Mouse (Mus musculus) megakaryocyte, embryonic 14.5 days (primary cell): ENCODE results near the gene Vmn1r32. TPM values are rescaled to one million over a fixed set of nuclear protein-coding genes. Genes with fewer than 3 reads are reported as not detected.

Experiments
- H3K27me3 ChIP-seq: replicated peaks from 2 replicates; pipeline ENCODE3; 2012; ENCODE audit warnings: inconsistent platforms
- H3K36me3 ChIP-seq: replicated peaks from 2 replicates; pipeline ENCODE3; 2012; ENCODE audit warnings: low read length, inconsistent platforms, mixed read lengths
- H3K4me1 ChIP-seq: 2 replicates; pipeline ENCODE4 v1.6.1; 2012; ENCODE audit warnings: inconsistent platforms
- H3K4me3 ChIP-seq: replicated peaks from 2 replicates; pipeline ENCODE3; 2012; ENCODE audit warnings: moderate library complexity, mild to moderate bottlenecking, inconsistent platforms
- H3K9me3 ChIP-seq: 2 replicates; pipeline ENCODE4 v1.6.1; 2012; ENCODE audit warnings: inconsistent platforms
- FLI1 ChIP-seq: IDR thresholded peaks from 2 replicates; pipeline ENCODE4 v1.6.1; 2012; ENCODE audit warnings: low read length, inconsistent platforms, mixed read lengths
- GATA1 ChIP-seq: IDR thresholded peaks from 3 replicates; pipeline ENCODE4 v1.6.1; 2012; ENCODE audit warnings: mixed read lengths, low read length, inconsistent platforms, borderline replicate concordance
- polyA plus RNA-seq: library from polyadenylated mRNA; stranded (reverse); fragments of >175 nt; gene quantifications from 2 replicates; pipeline ENCODE4 v1.2.3, GENCODE M21; 2012; ENCODE audit warnings: low replicate concordance; ENCODE audit not compliant: insufficient read depth

Gene Vmn1r32
- not detected in 2 replicates for polyA plus RNA-seq

DNA sequence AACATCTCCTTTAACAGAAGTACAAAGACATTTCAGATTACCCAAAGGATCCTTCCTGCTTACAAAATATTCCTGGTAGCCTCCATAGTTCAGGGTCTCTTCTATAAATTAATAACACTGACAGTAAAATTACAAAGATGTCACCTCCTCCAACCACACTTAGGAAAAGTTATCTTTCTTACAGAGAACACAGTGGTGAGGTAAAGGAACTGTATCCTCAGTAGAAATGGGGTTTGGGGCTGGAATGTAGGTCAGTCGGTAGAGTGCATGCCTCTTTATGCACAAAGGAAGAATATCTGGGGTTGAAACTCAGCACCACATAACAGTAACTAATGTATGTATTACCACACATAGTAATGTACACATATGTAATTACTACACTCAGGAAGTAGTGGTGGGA is at the start of gene Vmn1r32:
Gene Vmn1r32, minus strand, starts transcription at position 101 of the 400 bp plus-strand sequence.
- no peak within 1 kb of the TSS for H3K4me3 ChIP-seq
- H3K27me3 ChIP-seq, result no peaks in the 10 kb centered on the region
- H3K36me3 ChIP-seq, result no peaks in the 10 kb centered on the region
- TF ChIP-seq GATA1 (no peak), FLI1 (no peak)
- H3K4me1 ChIP-seq, result no peaks in the 10 kb centered on the region
- H3K9me3 ChIP-seq, result no peaks in the 10 kb centered on the region

DNA sequence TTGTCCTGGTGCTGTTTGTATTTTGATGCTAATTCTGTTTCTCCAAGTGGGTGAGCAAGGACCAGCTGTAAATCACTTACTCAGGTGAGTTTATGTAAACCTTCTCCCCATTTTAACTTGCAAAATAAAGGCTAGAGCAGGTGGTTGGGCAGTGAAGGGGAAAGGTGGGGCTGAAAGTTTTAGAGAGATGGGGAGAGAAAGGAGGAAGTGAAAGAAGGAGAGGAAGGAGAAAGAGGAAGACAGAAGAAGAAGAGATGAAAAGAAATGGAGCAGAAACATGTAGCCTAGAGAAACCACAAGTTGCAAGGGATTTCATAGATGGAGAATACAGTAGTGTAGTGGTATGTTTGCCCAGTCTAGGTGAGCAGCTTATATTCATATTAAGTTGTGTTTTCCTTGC is 35.9 kb upstream of the Vmn1r32 start:
- Histone ChIP-seq H3K27me3 (no peaks in the 10 kb centered on the region), H3K4me3 (no peak overlapping the region), H3K9me3 (peaks cover 8% of the 10 kb centered on the region), H3K36me3 (no peaks in the 10 kb centered on the region), H3K4me1 (no peaks in the 10 kb centered on the region)
- TF ChIP-seq GATA1 (no peak), FLI1 (no peak)

DNA sequence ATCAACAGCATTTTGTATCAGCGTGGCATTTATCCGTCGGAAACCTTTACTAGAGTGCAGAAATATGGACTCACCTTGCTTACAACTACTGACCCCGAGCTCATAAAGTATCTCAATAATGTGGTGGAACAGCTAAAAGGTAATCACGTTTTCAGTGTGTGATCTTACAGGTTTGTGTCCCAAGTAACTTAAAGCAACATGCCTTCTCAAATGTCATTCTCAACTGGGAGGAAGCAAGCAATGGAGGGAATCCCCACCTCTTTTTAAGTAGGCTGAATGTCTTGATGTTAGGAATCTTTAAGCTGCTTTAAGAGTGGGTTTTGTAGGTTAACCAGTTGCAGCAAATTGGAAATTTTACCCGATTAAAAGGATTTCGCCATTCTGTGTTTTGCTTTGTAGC is 23.9 kb downstream of the Vmn1r32 start:
- TF ChIP-seq GATA1, result no peak
- TF ChIP-seq FLI1, result no peak
- peaks cover 18% of the 10 kb centered on the region; the same call in 1 of the 2 replicates for H3K4me1 ChIP-seq
- H3K36me3 ChIP-seq, result peaks cover 28% of the 10 kb centered on the region
- H3K9me3 ChIP-seq, result no peaks in the 10 kb centered on the region
- no peaks in the 10 kb centered on the region for H3K27me3 ChIP-seq
- H3K4me3 ChIP-seq, result peak overlapping the region; percentile 97

DNA sequence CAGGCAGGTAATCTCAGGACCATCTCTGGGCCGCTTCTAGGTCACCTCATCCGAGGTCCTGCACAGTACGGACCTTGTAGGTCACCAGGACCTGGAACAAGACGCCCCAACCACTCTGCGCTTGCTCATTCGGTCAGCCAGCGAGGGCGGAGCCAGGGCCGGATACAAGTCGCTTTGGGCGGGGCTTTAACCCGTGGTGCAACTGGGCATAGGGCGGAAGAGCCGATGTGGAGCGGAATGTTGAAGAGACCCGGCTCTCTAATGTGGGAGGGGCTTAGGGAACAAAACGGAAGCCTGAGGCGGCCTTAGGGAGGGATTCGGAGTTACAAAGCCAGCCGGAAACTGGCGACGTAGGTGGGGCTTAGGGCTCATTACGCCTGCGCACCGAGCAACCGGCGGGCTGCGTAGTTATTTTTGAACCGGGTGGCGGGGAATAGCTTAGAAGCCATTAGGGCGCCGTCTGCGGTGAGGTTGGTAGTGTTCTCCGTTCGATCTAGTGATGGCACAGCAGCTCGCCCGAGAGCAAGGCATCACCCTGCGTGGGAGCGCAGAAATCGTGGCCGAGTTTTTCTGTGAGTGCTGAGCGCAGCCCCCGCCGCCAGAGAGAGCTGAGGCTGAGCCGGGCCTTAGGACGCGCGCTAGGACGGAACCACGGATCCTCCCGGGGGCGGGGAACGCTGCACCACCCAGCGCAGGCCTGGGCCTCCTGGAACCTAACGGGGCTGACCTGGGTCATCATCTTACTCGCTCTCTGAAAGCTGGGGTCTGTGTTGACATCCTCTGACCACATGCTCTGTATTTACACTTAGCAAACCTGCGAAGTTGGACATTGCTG is 24.7 kb downstream of the Vmn1r32 start, which contains the start of gene Mad2l1:
Gene Mad2l1, plus strand, starts transcription at position 363 of the 835 bp plus-strand sequence.
- TF ChIP-seq GATA1 (no peak), FLI1 (peak; percentile 78)
- Histone ChIP-seq H3K36me3 (peaks cover 23% of the 10 kb centered on the region), H3K9me3 (no peaks in the 10 kb centered on the region), H3K4me1 (peaks cover 18% of the 10 kb centered on the region; the same call in 1 of the 2 replicates), H3K4me3 (peak within 1 kb of the TSS; percentile 97), H3K27me3 (no peaks in the 10 kb centered on the region)

DNA sequence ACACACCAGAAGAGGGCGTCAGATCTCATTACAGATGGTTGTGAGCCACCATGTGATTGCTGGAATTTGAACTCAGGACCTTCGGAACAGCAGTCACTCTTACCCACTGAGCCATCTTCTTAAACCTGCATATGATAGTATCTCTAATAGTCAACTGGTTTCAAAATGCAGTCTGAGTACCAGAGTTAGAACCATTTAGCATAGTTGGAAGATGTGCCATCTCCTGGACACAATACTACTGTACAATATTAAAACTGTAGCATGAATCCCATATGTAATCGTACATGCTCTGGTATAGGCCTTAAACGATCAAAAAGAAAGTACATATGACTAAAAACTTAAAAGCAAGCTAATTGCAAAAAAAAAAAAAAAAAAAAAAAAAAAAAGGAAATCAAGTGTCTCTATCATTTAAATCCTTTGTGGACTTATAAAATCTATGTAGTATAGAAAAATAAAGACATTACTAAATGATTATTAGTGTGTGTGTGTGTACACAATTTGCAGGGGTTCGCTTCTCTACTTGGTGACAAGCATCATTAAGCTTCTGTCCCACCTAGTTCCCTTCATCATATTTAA is 25.4 kb downstream of the Vmn1r32 start:
- Histone ChIP-seq H3K9me3 (no peaks in the 10 kb centered on the region), H3K4me1 (peaks cover 18% of the 10 kb centered on the region; the same call in 1 of the 2 replicates), H3K36me3 (peaks cover 15% of the 10 kb centered on the region), H3K4me3 (peak overlapping the region; percentile 97), H3K27me3 (no peaks in the 10 kb centered on the region)
- TF ChIP-seq FLI1, result no peak
- TF ChIP-seq GATA1, result no peak

DNA sequence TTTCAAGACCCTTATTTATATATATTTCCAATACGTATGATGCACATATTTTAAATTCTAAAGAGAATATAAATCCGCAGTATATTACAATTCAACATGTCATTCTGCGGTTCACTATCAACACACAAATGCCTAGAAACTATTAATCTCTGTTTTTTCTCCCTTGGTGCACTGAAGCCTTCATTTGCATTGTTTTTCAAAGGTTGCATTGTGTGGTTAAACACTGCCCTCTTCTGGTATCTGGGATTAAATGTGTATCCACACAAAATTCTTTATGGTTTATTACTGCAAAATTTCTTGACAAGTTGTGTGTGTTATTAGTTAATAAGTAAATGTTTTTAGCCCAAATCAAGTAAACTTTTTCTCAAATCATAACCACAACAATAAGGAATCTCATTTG is 26.7 kb downstream of the Vmn1r32 start:
- Histone ChIP-seq H3K4me3 (no peak overlapping the region), H3K9me3 (no peaks in the 10 kb centered on the region), H3K27me3 (no peaks in the 10 kb centered on the region), H3K36me3 (peaks cover 4% of the 10 kb centered on the region), H3K4me1 (peaks cover 23% of the 10 kb centered on the region)
- TF ChIP-seq FLI1, result no peak
- no peak for TF ChIP-seq GATA1

DNA sequence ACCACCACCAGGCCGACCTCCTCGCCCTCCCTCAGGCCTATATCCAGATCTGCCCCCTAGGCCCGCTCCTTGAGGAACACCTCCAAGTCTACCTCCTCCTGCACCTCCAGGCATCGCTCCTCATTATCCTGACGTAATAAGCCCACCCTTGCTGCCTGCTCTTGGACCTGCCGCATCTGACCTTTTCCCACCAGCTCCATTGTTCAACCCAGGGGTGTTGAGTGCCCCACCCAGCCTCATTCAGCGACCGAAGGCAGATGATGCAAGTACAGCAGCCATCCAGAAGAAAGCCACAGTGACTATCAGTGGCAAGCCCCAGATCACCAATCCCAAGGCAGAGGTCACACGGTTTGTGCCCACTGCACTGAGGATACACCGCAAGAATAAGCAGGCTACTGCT is 31.5 kb downstream of the Vmn1r32 start:
- no peak for TF ChIP-seq FLI1
- no peak for TF ChIP-seq GATA1
- no peak overlapping the region for H3K4me3 ChIP-seq
- H3K9me3 ChIP-seq, result peaks cover 7% of the 10 kb centered on the region
- no peaks in the 10 kb centered on the region for H3K27me3 ChIP-seq
- H3K4me1 ChIP-seq, result peaks cover 7% of the 10 kb centered on the region; the same call in 1 of the 2 replicates
- H3K36me3 ChIP-seq, result no peaks in the 10 kb centered on the region

DNA sequence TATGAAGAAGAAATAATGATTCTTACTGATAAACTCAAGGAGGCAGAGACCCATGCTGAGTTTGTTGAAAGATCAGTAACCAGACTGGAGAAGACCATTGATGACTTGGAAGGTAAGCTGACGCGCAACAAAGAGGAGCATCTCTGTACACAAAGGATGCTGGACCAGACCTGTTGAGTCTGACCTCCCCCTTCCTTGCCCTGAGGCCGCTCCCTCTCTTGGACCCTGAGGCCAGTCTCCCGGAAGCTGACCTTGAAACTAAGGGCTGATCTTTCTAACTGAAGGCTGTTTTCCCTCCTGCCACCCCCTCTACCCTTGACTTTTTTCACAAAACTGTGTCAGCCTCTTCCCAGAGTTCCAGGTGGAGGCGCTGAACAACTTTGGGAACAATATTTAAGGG is 43.5 kb downstream of the Vmn1r32 start:
- Histone ChIP-seq H3K27me3 (no peaks in the 10 kb centered on the region), H3K9me3 (no peaks in the 10 kb centered on the region), H3K4me3 (no peak overlapping the region), H3K4me1 (no peaks in the 10 kb centered on the region), H3K36me3 (no peaks in the 10 kb centered on the region)
- TF ChIP-seq FLI1 (no peak), GATA1 (no peak)

Other genes starting within 250 kb of the Vmn1r32 start
- gene Mad2l1, start 24.7 kb downstream of the Vmn1r32 start, polyA plus RNA-seq, result 1.1 TPM in 1 of 2 replicates, not detected in the other
- not detected in 2 replicates for gene Vmn1r33, start 58.2 kb upstream of the Vmn1r32 start, polyA plus RNA-seq
- gene Vmn1r34, start 83.8 kb upstream of the Vmn1r32 start, polyA plus RNA-seq, result not detected in 2 replicates
- gene Vmn1r35, start 125.8 kb upstream of the Vmn1r32 start, polyA plus RNA-seq, result not detected in 2 replicates
- not detected in 2 replicates for gene Vmn1r36, start 159.1 kb upstream of the Vmn1r32 start, polyA plus RNA-seq
- not detected in 2 replicates for gene Vmn1r37, start 169.3 kb upstream of the Vmn1r32 start, polyA plus RNA-seq
- not detected in 2 replicates for gene Vmn1r38, start 222.5 kb upstream of the Vmn1r32 start, polyA plus RNA-seq